Mouse (Mus musculus) spleen, postnatal 4 days (tissue): ENCODE measurements around the gene Bnc2.

Source experiments
- DNase-seq, 2 experiments: peaks; one replicate each; pipeline ENCODE4 v3.0.0; 2022; ENCODE audit warnings: low spot score in 2 of 2

The Bnc2 gene

GRCm38 (mm10) chr4:84431677-84432515 is 243.2 kb downstream of the Bnc2 start:
- DNase-seq = no peak

DNA sequence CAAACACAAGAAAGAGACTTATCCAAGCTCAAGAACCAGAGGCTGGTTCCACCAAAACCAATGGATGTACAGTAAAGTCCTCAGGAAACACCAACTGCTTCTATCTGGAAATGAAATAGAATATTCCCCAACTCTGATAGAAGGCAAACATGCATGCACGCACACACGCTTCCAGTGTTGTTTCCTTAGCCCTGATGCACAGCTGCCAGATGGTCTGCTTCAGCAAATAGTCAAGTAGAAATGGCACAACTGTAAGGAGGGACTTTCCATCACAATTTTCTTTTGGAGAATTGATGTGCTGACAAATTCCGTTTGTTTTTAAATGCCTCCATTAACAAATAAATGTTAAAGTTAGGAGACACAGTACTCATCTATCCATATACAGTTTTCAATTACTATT is 247.1 kb downstream of the Bnc2 start:
- DNase-seq = no peak

- DNase-seq = no peak
Observed at GRCm38 (mm10) chr4:84411431-84411830, 263.6 kb downstream of the Bnc2 start.

GRCm38 (mm10) chr4:84407328-84408028 is 267.6 kb downstream of the Bnc2 start:
- DNase-seq = no peak

DNA sequence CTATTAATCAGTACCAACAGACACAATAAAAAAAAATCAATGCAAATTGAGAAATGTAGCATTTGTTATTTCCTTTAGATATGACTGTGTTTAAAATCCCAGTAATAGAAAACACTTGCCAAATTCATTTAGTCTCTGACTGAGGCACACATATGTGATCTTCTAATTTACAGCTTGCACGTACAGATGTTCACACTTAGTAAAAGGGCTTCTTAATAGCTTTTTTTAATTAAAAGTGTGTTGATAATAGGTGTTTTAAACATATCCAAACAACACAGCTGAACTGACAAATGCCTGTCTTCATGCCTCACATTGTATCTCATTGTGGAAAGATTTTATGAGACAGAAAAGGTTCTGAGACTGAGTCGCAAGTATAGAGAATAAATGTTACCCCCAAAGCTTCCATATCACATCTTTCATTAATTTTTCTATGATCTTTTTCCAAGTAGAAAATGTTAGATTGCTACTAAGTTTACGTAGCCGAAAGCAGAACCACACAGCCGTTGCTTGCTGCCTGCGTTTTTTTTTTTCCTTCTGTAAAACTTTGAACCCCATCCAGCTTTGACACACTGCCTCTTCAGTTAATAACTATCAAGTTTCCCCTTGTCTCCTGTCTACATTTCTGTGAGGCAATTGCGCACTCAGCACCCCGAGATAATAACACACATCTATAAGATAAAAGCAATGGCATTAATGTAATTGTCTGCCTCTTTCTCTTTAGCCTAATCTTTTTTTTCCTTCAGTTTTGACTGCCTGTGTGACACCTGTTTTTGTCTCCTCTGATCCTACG is 271.5 kb downstream of the Bnc2 start:
- DNase-seq = no peak

DNA sequence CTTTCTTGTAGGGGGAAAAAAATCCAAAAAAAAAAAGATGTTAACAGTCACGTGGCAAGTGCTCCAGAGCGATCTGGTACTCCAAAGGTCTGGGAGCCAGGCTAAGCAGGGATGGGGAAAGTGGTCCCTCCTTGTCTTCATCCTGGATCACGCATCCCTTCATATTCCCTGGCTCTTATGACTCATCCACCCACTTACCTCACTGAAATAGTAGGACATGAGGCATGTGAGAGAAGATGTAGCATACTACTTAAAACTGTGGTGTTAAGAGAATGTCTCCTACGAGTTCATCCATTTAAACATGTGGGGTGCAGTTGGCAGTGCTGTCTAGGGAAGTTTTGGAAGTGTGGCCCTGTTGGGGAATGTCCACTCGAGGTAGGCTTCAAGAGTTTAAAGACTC is 286.1 kb downstream of the Bnc2 start:
- no peak for DNase-seq

- no peak for DNase-seq
Observed at GRCm38 (mm10) chr4:84385156-84385555, 289.9 kb downstream of the Bnc2 start.

DNA sequence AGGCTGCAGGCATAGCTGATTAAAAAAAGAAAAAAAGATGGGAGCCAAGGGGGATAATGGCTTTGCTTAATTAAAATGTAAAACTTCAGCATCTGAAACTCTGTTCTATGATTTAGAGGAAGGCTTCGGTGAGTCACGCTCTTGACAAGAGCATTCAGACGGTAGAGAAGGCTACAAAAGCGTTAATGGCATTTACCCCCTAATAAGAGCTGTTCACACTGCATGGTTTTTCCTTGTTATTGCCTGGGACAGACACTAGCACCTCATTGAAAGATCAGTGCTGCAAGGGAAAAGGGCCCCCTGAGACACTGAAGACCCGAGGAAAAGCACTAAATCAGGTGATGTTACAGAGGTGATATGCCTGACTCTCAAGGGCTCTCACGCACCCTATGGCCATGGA is 295.8 kb downstream of the Bnc2 start:
- no peak for DNase-seq

- no peak for DNase-seq
Observed at GRCm38 (mm10) chr4:84377513-84377912, 297.6 kb downstream of the Bnc2 start.

- no peak for DNase-seq
Observed at GRCm38 (mm10) chr4:84362337-84362823, 312.7 kb downstream of the Bnc2 start.

DNA sequence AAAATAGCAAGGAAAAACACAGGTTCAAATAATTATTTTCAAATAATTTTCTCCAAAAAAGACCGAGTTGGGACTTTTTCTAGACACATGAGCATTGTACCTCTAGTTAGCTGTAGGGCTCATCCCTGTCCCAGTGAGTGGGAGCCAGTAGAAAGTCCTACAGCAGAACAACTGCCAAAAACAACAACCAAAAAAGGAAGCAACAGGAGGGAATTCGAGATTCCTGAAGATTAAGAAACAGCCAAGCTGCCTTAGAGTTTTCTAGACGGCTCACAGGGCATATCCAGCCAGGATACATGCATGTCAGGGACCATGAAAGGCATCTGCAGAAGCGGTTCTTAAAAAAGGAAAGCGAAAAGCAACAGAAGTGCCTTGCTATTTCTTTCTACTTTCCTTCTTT is 313.9 kb downstream of the Bnc2 start:
- no peak for DNase-seq

GRCm38 (mm10) chr4:84359996-84360395 is 315.1 kb downstream of the Bnc2 start:
- no peak for DNase-seq

- DNase-seq = no peak
Observed at GRCm38 (mm10) chr4:84358204-84358603, 316.9 kb downstream of the Bnc2 start.

- DNase-seq = no peak
Observed at GRCm38 (mm10) chr4:84357382-84357781, 317.7 kb downstream of the Bnc2 start.

- no peak for DNase-seq
Observed at GRCm38 (mm10) chr4:84356468-84357153, 318.5 kb downstream of the Bnc2 start.

GRCm38 (mm10) chr4:84352656-84353055 is 322.4 kb downstream of the Bnc2 start:
- DNase-seq = no peak

GRCm38 (mm10) chr4:84349536-84349935 is 325.5 kb downstream of the Bnc2 start:
- no peak for DNase-seq

DNA sequence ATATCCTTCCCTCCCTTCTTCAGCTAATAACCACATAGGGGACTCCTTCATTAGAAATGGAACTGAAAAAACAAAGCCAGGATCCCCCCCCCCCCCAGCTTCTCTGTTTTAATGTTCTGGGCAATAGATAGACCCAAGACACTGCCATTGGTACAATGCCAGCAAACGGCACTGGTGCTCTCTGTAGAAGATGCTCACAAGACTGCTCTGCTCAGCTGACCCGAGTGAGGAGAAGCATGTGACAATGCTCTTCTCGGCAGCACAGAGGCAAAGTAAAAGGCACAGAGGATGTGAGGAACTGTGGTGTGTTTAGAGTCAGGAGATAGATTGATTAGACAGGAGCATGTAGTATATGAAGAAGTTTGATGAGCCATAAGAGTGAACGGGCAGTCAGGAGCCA is 335.9 kb downstream of the Bnc2 start:
- no peak for DNase-seq

DNA sequence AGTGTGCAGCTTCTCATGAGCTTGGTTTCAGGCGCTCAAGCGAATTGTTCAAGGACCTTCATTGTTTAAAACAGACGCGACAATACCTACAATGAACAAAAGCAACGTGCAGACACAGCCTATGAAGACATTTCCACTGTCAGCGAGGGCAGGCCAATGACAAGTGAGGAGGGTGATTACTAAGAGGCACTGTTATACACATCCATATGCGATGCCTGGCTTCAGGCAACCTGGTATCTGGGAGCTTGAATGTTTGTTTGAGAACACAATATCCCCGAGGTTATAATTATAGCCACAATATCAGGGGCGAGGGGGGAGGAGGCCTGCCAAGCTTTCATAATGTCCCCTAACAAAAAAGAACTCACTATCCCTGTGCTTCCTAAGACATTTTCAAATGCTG is 343.1 kb downstream of the Bnc2 start:
- no peak for DNase-seq

DNA sequence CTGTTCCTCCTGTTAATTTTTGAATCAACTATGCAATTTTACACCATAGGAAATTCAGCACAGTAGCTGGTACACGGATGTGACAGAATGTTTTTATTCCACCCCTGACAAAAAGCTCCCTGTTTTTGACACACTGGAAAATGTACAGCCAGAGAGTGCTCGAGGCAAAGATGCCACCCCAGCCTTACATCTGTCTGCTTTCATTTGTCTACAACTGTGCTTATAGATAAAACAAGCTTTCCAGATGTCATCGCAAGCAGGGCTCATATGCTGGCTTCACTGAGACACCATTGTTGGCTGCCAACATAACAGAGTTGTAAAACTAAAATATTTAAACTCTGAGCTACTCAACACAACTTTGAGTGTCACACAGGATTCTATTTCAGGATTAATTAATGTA is 343.6 kb downstream of the Bnc2 start:
- no peak for DNase-seq

GRCm38 (mm10) chr4:84330509-84330908 is 344.6 kb downstream of the Bnc2 start:
- no peak for DNase-seq

DNA sequence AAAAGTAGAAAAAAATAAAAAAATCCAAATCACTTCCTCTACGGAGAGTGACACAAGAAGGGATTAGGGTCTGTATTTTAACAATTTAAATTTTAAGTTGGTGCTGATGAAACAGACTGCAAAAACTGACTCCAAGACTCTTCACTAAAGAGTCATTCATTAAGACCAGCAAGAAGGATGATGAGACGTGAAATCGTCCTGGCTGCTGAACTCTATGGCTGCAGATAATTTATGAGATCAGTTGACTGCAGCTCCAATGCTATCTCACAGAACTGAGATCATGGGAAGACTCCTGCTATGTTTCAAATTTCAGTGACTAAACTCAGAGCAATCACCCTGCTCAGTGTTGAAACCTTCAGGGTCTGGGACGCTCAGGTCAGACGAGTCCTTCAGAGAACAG is 345.4 kb downstream of the Bnc2 start:
- no peak for DNase-seq
